Mouse (Mus musculus): ENCODE results near the gene Gm10840. TPM values are rescaled to one million over a fixed set of nuclear protein-coding genes. Genes with fewer than 3 reads are reported as not detected.
A peak's percentile ranks its signal among the peaks of the same experiment; 100 is the strongest.
"Not testable (repeated sequence)": the region's sequence is repeated elsewhere in the genome, so short reads cannot be mapped to it uniquely, and the experiment has no call there.

The Gm10840 gene
- polyA plus RNA-seq, 1 experiment from 2014 or later: not detected

GRCm38 (mm10) chr11:106192657-106193370 is 32.2 kb downstream of the Gm10840 start:
- H3K27me3 ChIP-seq (ENCODE audit: control insufficient read depth, insufficient read depth, low read length): no peaks in the 10 kb centered on the region
- no peak for DNase-seq (ENCODE audit: low spot score, missing footprints)
- whole genome bisulfite sequencing: 14% methylated on average over 19 of the region's 19 CpGs
- peak overlapping the region; percentile 73 for H3K4me2 ChIP-seq
- peak overlapping the region; percentile 84 for H3K9ac ChIP-seq (ENCODE audit: low read length)
- H3K36me3 ChIP-seq (ENCODE audit: control insufficient read depth, insufficient read depth, low read length): no peaks in the 10 kb centered on the region
- no peak; the same call in 1 of the 2 replicates for ATAC-seq (ENCODE audit: low FRiP score)
- H3K27ac ChIP-seq (ENCODE audit: low read depth, low read length): peak overlapping the region; percentile 60
- H3K9me3 ChIP-seq (ENCODE audit: control insufficient read depth, low read length): no peaks in the 10 kb centered on the region
- H3K4me1 ChIP-seq (ENCODE audit: control insufficient read depth, insufficient read depth, low read length): peaks cover 4% of the 10 kb centered on the region; the same call in 1 of the 2 replicates
- peak overlapping the region; percentile 69 for H3K4me3 ChIP-seq (ENCODE audit: low read depth, low read length)

DNA sequence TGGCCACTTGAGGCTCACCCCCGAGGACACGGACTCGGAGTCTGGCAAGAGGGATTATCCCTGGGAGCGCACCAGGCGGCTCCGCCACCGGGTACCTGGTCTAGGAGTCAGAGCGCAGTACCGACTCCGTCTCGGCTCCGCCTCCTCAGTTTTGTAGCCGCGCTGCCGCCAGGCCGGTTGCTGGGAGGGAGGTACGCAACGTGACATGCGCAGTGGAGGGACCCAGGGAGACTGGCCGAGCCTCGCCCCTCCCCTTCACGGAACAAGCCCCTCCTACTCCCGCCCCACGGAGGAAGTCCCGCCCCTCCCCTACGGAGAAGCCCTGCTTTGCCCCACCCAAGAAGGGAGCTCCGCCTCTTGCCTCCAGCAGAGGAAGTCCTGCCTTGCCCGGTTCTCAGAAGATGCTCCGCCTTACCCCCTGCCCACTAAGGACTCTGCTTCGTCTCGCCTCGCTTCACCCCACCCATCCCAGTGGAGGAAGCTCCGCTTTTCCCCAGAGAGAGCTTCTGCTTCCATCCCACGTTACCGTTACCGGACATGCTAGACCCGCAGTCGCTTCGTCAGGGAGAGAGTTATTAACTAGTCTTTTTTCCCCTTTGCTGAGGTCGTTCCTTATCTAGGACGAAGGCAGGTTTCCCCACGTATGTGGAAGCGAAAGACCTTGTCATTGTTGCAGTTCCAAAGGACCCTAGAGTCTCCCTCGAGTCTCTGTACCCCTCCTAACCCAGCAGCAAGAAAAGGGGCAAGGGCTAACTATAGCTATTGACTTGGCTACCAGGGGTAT is 32.9 kb downstream of the Gm10840 start:
- Histone ChIP-seq H3K4me1 (ENCODE audit: control insufficient read depth, insufficient read depth, low read length) (peaks cover 4% of the 10 kb centered on the region; the same call in 1 of the 2 replicates), H3K27me3 (ENCODE audit: control insufficient read depth, insufficient read depth, low read length) (no peaks in the 10 kb centered on the region), H3K36me3 (ENCODE audit: control insufficient read depth, insufficient read depth, low read length) (peaks cover 5% of the 10 kb centered on the region), H3K9ac (ENCODE audit: low read length) (peak overlapping the region; percentile 84), H3K27ac (ENCODE audit: low read depth, low read length) (peak overlapping the region; percentile 83), H3K4me3 (ENCODE audit: low read depth, low read length) (peak overlapping the region; percentile 69), H3K9me3 (ENCODE audit: control insufficient read depth, low read length) (no peaks in the 10 kb centered on the region), H3K4me2 (peak overlapping the region; percentile 73)
- under 1% methylated on average over 44 of the region's 44 CpGs for WGBS
- DNase-seq (ENCODE audit: low spot score, missing footprints): peak; percentile 100
- ATAC-seq (ENCODE audit: low FRiP score): peak; percentile 98

GRCm38 (mm10) chr11:106194155-106194541 is 33.5 kb downstream of the Gm10840 start:
- no peak for ATAC-seq (ENCODE audit: low FRiP score)
- no peaks in the 10 kb centered on the region for H3K9me3 ChIP-seq (ENCODE audit: control insufficient read depth, low read length)
- H3K27me3 ChIP-seq (ENCODE audit: control insufficient read depth, insufficient read depth, low read length): no peaks in the 10 kb centered on the region
- H3K27ac ChIP-seq (ENCODE audit: low read depth, low read length): peak overlapping the region; percentile 83; the same call in 1 of the 2 replicates
- H3K4me3 ChIP-seq (ENCODE audit: low read depth, low read length): peak overlapping the region; percentile 69
- 46% methylated on average over 3 of the region's 3 CpGs for WGBS
- no peak for DNase-seq (ENCODE audit: low spot score, missing footprints)
- peak overlapping the region; percentile 62 for H3K4me2 ChIP-seq
- H3K4me1 ChIP-seq (ENCODE audit: control insufficient read depth, insufficient read depth, low read length): peaks cover 4% of the 10 kb centered on the region; the same call in 1 of the 2 replicates
- peaks cover 6% of the 10 kb centered on the region for H3K36me3 ChIP-seq (ENCODE audit: control insufficient read depth, insufficient read depth, low read length)
- H3K9ac ChIP-seq (ENCODE audit: low read length): peak overlapping the region; percentile 77

GRCm38 (mm10) chr11:106194891-106195290 is 34.2 kb downstream of the Gm10840 start:
- Histone ChIP-seq H3K27me3 (ENCODE audit: control insufficient read depth, insufficient read depth, low read length) (no peaks in the 10 kb centered on the region), H3K36me3 (ENCODE audit: control insufficient read depth, insufficient read depth, low read length) (peaks cover 6% of the 10 kb centered on the region), H3K4me1 (ENCODE audit: control insufficient read depth, insufficient read depth, low read length) (peaks cover 4% of the 10 kb centered on the region; the same call in 1 of the 2 replicates), H3K4me3 (ENCODE audit: low read depth, low read length) (no peak overlapping the region), H3K9me3 (ENCODE audit: control insufficient read depth, low read length) (no peaks in the 10 kb centered on the region), H3K27ac (ENCODE audit: low read depth, low read length) (no peak overlapping the region), H3K4me2 (no peak overlapping the region), H3K9ac (ENCODE audit: low read length) (no peak overlapping the region)
- 92% methylated on average over 7 of the region's 7 CpGs for WGBS
- DNase-seq (ENCODE audit: low spot score, missing footprints): no peak
- ATAC-seq (ENCODE audit: low FRiP score): no peak

DNA sequence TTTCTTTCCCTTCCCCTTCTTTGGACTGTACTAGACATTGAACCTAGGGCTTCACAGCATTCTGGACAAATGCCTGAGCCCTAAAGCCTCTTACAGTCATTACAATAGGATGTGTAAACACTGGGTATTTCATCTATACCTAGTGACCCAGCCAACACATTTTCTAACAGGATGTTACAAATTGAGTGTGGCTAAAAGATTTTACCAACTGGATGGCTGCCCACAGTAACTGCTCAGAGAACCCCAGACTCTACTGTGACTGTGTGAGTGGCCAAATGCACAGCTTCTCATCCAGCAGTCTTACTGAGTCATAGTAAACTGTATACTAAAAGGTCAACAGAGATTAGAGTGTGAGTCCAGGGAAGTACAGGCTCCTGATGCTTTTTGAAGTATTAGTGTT is 34.7 kb downstream of the Gm10840 start:
- no peak for ATAC-seq (ENCODE audit: low FRiP score)
- no peaks in the 10 kb centered on the region for H3K9me3 ChIP-seq (ENCODE audit: control insufficient read depth, low read length)
- H3K4me3 ChIP-seq (ENCODE audit: low read depth, low read length): no peak overlapping the region

GRCm38 (mm10) chr11:106198277-106198676 is 37.6 kb downstream of the Gm10840 start:
- WGBS: 93% methylated on average over 4 of the region's 4 CpGs
- DNase-seq (ENCODE audit: low spot score, missing footprints) (no peak), ATAC-seq (ENCODE audit: low FRiP score) (no peak)
- Histone ChIP-seq H3K4me1 (ENCODE audit: control insufficient read depth, insufficient read depth, low read length) (no peaks in the 10 kb centered on the region), H3K27ac (ENCODE audit: low read depth, low read length) (no peak overlapping the region), H3K9me3 (ENCODE audit: control insufficient read depth, low read length) (no peaks in the 10 kb centered on the region), H3K27me3 (ENCODE audit: control insufficient read depth, insufficient read depth, low read length) (no peaks in the 10 kb centered on the region), H3K36me3 (ENCODE audit: control insufficient read depth, insufficient read depth, low read length) (peaks cover 14% of the 10 kb centered on the region), H3K9ac (ENCODE audit: low read length) (no peak overlapping the region), H3K4me3 (ENCODE audit: low read depth, low read length) (no peak overlapping the region), H3K4me2 (no peak overlapping the region)

More for the DNA sequence above, 34.7 kb downstream of the Gm10840 start:
- H3K4me1 ChIP-seq (ENCODE audit: control insufficient read depth, insufficient read depth, low read length): peaks cover 4% of the 10 kb centered on the region; the same call in 1 of the 2 replicates
- H3K4me2 ChIP-seq: no peak overlapping the region
- DNase-seq (ENCODE audit: low spot score, missing footprints): no peak
- H3K27ac ChIP-seq (ENCODE audit: low read depth, low read length): no peak overlapping the region
- H3K36me3 ChIP-seq (ENCODE audit: control insufficient read depth, insufficient read depth, low read length): peaks cover 6% of the 10 kb centered on the region
- H3K27me3 ChIP-seq (ENCODE audit: control insufficient read depth, insufficient read depth, low read length): no peaks in the 10 kb centered on the region
- H3K9ac ChIP-seq (ENCODE audit: low read length): no peak overlapping the region

DNA sequence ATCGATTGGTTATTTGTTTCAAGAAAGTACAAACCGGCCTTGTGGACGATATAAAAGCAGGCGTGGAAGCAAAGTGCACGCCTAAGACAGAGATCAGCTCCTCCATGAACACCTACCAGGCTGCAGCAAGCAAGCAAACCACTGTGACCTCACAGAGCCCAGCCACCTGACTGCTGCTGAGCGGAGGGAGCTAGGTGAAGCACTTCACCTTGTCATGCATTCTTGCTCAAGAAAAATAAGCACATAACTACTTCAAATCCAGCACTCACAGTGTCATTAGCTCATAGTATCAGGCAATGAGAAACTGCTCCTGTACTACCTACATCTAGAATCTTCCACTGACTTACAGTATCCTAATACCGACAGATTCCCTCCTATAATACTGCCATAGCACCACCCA is 39.3 kb downstream of the Gm10840 start:
- not testable (repeated sequence) for H3K9ac ChIP-seq (ENCODE audit: low read length); DNase-seq (ENCODE audit: low spot score, missing footprints); H3K4me1 ChIP-seq (ENCODE audit: control insufficient read depth, insufficient read depth, low read length); H3K27me3 ChIP-seq (ENCODE audit: control insufficient read depth, insufficient read depth, low read length); ATAC-seq (ENCODE audit: low FRiP score); H3K4me3 ChIP-seq (ENCODE audit: low read depth, low read length); H3K4me2 ChIP-seq; H3K9me3 ChIP-seq (ENCODE audit: control insufficient read depth, low read length); H3K27ac ChIP-seq (ENCODE audit: low read depth, low read length)
- peaks cover 16% of the 10 kb centered on the region for H3K36me3 ChIP-seq (ENCODE audit: control insufficient read depth, insufficient read depth, low read length)
- WGBS: 89% methylated on average over 7 of the region's 7 CpGs

- no peaks in the 10 kb centered on the region for H3K27me3 ChIP-seq (ENCODE audit: control insufficient read depth, insufficient read depth, low read length)
- H3K27ac ChIP-seq (ENCODE audit: low read depth, low read length): no peak overlapping the region
- ATAC-seq (ENCODE audit: low FRiP score): no peak
- peaks cover 19% of the 10 kb centered on the region for H3K36me3 ChIP-seq (ENCODE audit: control insufficient read depth, insufficient read depth, low read length)
- no peaks in the 10 kb centered on the region for H3K4me1 ChIP-seq (ENCODE audit: control insufficient read depth, insufficient read depth, low read length)
- 91% methylated on average over 6 of the region's 6 CpGs for WGBS
- no peak for DNase-seq (ENCODE audit: low spot score, missing footprints)
- no peak overlapping the region for H3K9ac ChIP-seq (ENCODE audit: low read length)
- no peak overlapping the region for H3K4me2 ChIP-seq
- H3K9me3 ChIP-seq (ENCODE audit: control insufficient read depth, low read length): no peaks in the 10 kb centered on the region
- H3K4me3 ChIP-seq (ENCODE audit: low read depth, low read length): no peak overlapping the region
Measured at GRCm38 (mm10) chr11:106200756-106201155, 40.1 kb downstream of the Gm10840 start.
